Mouse (Mus musculus) limb, embryonic 10.5 days (tissue): ENCODE measurements around the gene Ston2. TPM values are rescaled to one million over a fixed set of nuclear protein-coding genes. Genes with fewer than 3 reads are reported as not detected.
A peak's percentile ranks its signal among the peaks of the same experiment; 100 is the strongest.

Experiments used
- DNase-seq: peaks from one replicate; pipeline ENCODE4 v3.0.0-alpha.2; 2017; ENCODE audit warnings: low spot score
- H3K27ac ChIP-seq: fragments of 300-500 bp; sonication (generic); 2 replicates; pipeline ENCODE4 v1.5.1; 2016; ENCODE audit warnings: mild to moderate bottlenecking
- H3K27me3 ChIP-seq: fragments of 300-500 bp; sonication (generic); 2 replicates; pipeline ENCODE4 v1.6.1; 2016; ENCODE audit warnings: low read depth, mild to moderate bottlenecking; ENCODE audit not compliant: poor library complexity, severe bottlenecking
- H3K36me3 ChIP-seq: fragments of 300-500 bp; sonication (generic); 2 replicates; pipeline ENCODE4 v1.6.1; 2016; ENCODE audit warnings: mild to moderate bottlenecking, moderate library complexity
- H3K4me1 ChIP-seq: fragments of 300-500 bp; sonication (generic); 2 replicates; pipeline ENCODE4 v1.6.1; 2016
- H3K4me3 ChIP-seq: fragments of 300-500 bp; sonication (generic); 2 replicates; pipeline ENCODE4 v1.5.1; 2016; ENCODE audit warnings: mild to moderate bottlenecking, moderate library complexity
- H3K9me3 ChIP-seq: fragments of 300-500 bp; sonication (generic); replicated peaks from 2 replicates; pipeline ENCODE4 v1.6.1; 2016; ENCODE audit warnings: mild to moderate bottlenecking
- WGBS: fragments of 180-500 bp; shearing (Covaris S2); methylation state at CpG from one replicate; pipeline ENCODE4 v1.1.7; 2016; 5-methylcytosine and 5-hydroxymethylcytosine counted together
- polyA plus RNA-seq: library from polyadenylated mRNA; unstranded; fragments of >200 nt; fragmentation: Nextera tagmentation; extraction: Ambion mirVana; gene quantifications from 2 replicates; pipeline ENCODE4 v1.2.1, GENCODE M21; 2016

Ston2 gene
- polyA plus RNA-seq, 1 experiment from 2014 or later = 5.5 TPM

- no peaks in the 10 kb centered on the region for H3K36me3 ChIP-seq
- no peaks in the 10 kb centered on the region for H3K9me3 ChIP-seq
- H3K27me3 ChIP-seq = no peaks in the 10 kb centered on the region
- H3K4me1 ChIP-seq = no peaks in the 10 kb centered on the region
- 90% methylated on average over 3 of the region's 3 CpGs for WGBS
- no peak overlapping the region for H3K27ac ChIP-seq
- no peak overlapping the region for H3K4me3 ChIP-seq
- DNase-seq = no peak
These were observed 133.6 kb downstream of the Ston2 start for GRCm38 (mm10) chr12:91654399-91655122.

- 96% methylated on average over 17 of the region's 17 CpGs for WGBS
- no peak for DNase-seq
- no peak overlapping the region for H3K27ac ChIP-seq
- H3K4me3 ChIP-seq = no peak overlapping the region
- no peaks in the 10 kb centered on the region for H3K4me1 ChIP-seq
- peaks cover 17% of the 10 kb centered on the region for H3K36me3 ChIP-seq
- no peaks in the 10 kb centered on the region for H3K9me3 ChIP-seq
- no peaks in the 10 kb centered on the region for H3K27me3 ChIP-seq
These were observed 139.8 kb downstream of the Ston2 start for GRCm38 (mm10) chr12:91648426-91648825.

GRCm38 (mm10) chr12:91645361-91646123 is 142.6 kb downstream of the Ston2 start:
- no peak for DNase-seq
- Histone ChIP-seq H3K4me3 (no peak overlapping the region), H3K9me3 (no peaks in the 10 kb centered on the region), H3K27ac (no peak overlapping the region), H3K27me3 (no peaks in the 10 kb centered on the region), H3K4me1 (peaks cover 12% of the 10 kb centered on the region), H3K36me3 (peaks cover 17% of the 10 kb centered on the region)
- 91% methylated on average over 6 of the region's 6 CpGs for whole genome bisulfite sequencing

GRCm38 (mm10) chr12:91643221-91643620 is 145.0 kb downstream of the Ston2 start:
- DNase-seq = no peak
- WGBS = 89% methylated on average over 7 of the region's 7 CpGs
- H3K9me3 ChIP-seq = no peaks in the 10 kb centered on the region
- no peak overlapping the region for H3K27ac ChIP-seq
- peaks cover 12% of the 10 kb centered on the region for H3K4me1 ChIP-seq
- H3K4me3 ChIP-seq = no peak overlapping the region
- peaks cover 10% of the 10 kb centered on the region; the same call in 1 of the 2 replicates for H3K27me3 ChIP-seq
- peaks cover 12% of the 10 kb centered on the region for H3K36me3 ChIP-seq

- no peak for DNase-seq
- Histone ChIP-seq H3K4me1 (peaks cover 14% of the 10 kb centered on the region), H3K36me3 (peaks cover 6% of the 10 kb centered on the region), H3K4me3 (no peak overlapping the region), H3K27me3 (peaks cover 10% of the 10 kb centered on the region; the same call in 1 of the 2 replicates), H3K9me3 (no peaks in the 10 kb centered on the region), H3K27ac (no peak overlapping the region)
- WGBS = 85% methylated on average over 12 of the region's 12 CpGs
These were observed 145.6 kb downstream of the Ston2 start for GRCm38 (mm10) chr12:91642426-91643093.

- no peaks in the 10 kb centered on the region for H3K9me3 ChIP-seq
- H3K4me1 ChIP-seq = peaks cover 18% of the 10 kb centered on the region
- no peaks in the 10 kb centered on the region for H3K36me3 ChIP-seq
- 12% methylated on average over 13 of the region's 13 CpGs for WGBS
- peak overlapping the region; percentile 38 for H3K4me3 ChIP-seq
- DNase-seq = peak; percentile 47
- peaks cover 10% of the 10 kb centered on the region; the same call in 1 of the 2 replicates for H3K27me3 ChIP-seq
- H3K27ac ChIP-seq = peak overlapping the region; percentile 39; the same call in 1 of the 2 replicates
These were observed 146.5 kb downstream of the Ston2 start for GRCm38 (mm10) chr12:91641631-91642141.

- Histone ChIP-seq H3K27me3 (peaks cover 10% of the 10 kb centered on the region; the same call in 1 of the 2 replicates), H3K36me3 (no peaks in the 10 kb centered on the region), H3K4me1 (peaks cover 18% of the 10 kb centered on the region), H3K27ac (no peak overlapping the region), H3K4me3 (peak overlapping the region; percentile 38), H3K9me3 (no peaks in the 10 kb centered on the region)
- DNase-seq = no peak
- WGBS = 65% methylated on average over 7 of the region's 7 CpGs
These were observed 147.1 kb downstream of the Ston2 start for GRCm38 (mm10) chr12:91641133-91641532.

GRCm38 (mm10) chr12:91640712-91641111 is 147.5 kb downstream of the Ston2 start:
- Histone ChIP-seq H3K9me3 (no peaks in the 10 kb centered on the region), H3K4me1 (peaks cover 18% of the 10 kb centered on the region), H3K4me3 (no peak overlapping the region), H3K27me3 (peaks cover 10% of the 10 kb centered on the region; the same call in 1 of the 2 replicates), H3K27ac (no peak overlapping the region), H3K36me3 (no peaks in the 10 kb centered on the region)
- DNase-seq = peak; percentile 42
- 57% methylated on average over 7 of the region's 7 CpGs for WGBS

GRCm38 (mm10) chr12:91638351-91638750 is 149.8 kb downstream of the Ston2 start:
- DNase-seq = no peak
- H3K27me3 ChIP-seq = peaks cover 10% of the 10 kb centered on the region; the same call in 1 of the 2 replicates
- 76% methylated on average over 3 of the region's 3 CpGs for WGBS
- no peaks in the 10 kb centered on the region for H3K36me3 ChIP-seq
- H3K9me3 ChIP-seq = no peaks in the 10 kb centered on the region
- H3K4me1 ChIP-seq = peaks cover 18% of the 10 kb centered on the region
- no peak overlapping the region for H3K27ac ChIP-seq
- no peak overlapping the region for H3K4me3 ChIP-seq

- H3K4me3 ChIP-seq = no peak overlapping the region
- H3K4me1 ChIP-seq = peaks cover 18% of the 10 kb centered on the region
- no peaks in the 10 kb centered on the region for H3K9me3 ChIP-seq
- no peak for DNase-seq
- WGBS = 75% methylated on average over 12 of the region's 12 CpGs
- H3K27ac ChIP-seq = no peak overlapping the region
- no peaks in the 10 kb centered on the region for H3K36me3 ChIP-seq
- peaks cover 10% of the 10 kb centered on the region; the same call in 1 of the 2 replicates for H3K27me3 ChIP-seq
These were observed 150.9 kb downstream of the Ston2 start for GRCm38 (mm10) chr12:91637136-91637909.

GRCm38 (mm10) chr12:91626482-91626881 is 161.7 kb downstream of the Ston2 start:
- Histone ChIP-seq H3K4me3 (no peak overlapping the region), H3K9me3 (no peaks in the 10 kb centered on the region), H3K27me3 (no peaks in the 10 kb centered on the region), H3K36me3 (no peaks in the 10 kb centered on the region), H3K27ac (no peak overlapping the region), H3K4me1 (no peaks in the 10 kb centered on the region)
- WGBS = 88% methylated on average over 5 of the region's 5 CpGs
- no peak for DNase-seq

- no peaks in the 10 kb centered on the region for H3K4me1 ChIP-seq
- H3K4me3 ChIP-seq = no peak overlapping the region
- no peaks in the 10 kb centered on the region for H3K36me3 ChIP-seq
- H3K27ac ChIP-seq = no peak overlapping the region
- no peaks in the 10 kb centered on the region for H3K9me3 ChIP-seq
- DNase-seq = no peak
- no peaks in the 10 kb centered on the region for H3K27me3 ChIP-seq
- WGBS = 86% methylated on average over 1 of the region's 1 CpGs
These were observed 163.2 kb downstream of the Ston2 start for GRCm38 (mm10) chr12:91625013-91625412.
